Mouse (Mus musculus): Measurements from ENCODE around the gene Tle4. TPM values are rescaled to one million over a fixed set of nuclear protein-coding genes. Genes with fewer than 3 reads are reported as not detected.

Tle4 gene
- polyA plus RNA-seq, 1 experiment, result 16.3 TPM

DNA sequence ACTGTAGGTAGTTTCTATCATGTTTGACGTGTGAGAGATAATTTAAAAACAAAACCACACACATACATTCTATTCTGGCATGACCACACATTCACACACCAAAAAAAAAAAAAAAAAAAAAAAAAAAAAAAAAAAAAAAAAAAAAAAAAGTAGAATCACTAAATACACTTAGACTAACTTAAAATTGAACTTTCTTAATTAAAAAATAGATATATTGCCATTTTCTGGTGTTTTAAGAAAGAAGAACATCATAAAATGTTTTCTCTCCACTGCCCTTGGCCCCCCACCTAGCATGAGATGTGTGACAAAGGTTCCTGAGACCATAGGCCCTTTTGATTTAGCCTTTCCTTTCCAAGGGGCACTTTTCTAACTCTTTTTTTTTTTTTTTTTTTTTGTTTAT is 54.5 kb downstream of the Tle4 start:
- no peak overlapping the region for H3K27ac ChIP-seq (ENCODE audit: insufficient read depth, low read length)
- TF ChIP-seq POLR2A (IDR thresholded peaks at IDR 0.05; ENCODE audit: borderline replicate concordance, insufficient read depth, low read length) (no peak), CTCF (IDR thresholded peaks at IDR 0.05; ENCODE audit: borderline replicate concordance, insufficient read depth, low read depth, low read length) (no peak)
- DNase-seq, result no peak
- H3K4me3 ChIP-seq (replicated peaks; ENCODE audit: insufficient read depth, low read depth, low read length), result no peak overlapping the region
- WGBS, result 82% methylated on average over 1 of the region's 1 CpGs
- H3K4me1 ChIP-seq (ENCODE audit: control insufficient read depth, insufficient read depth, low read length), result no peaks in the 10 kb centered on the region
- H3K27me3 ChIP-seq (ENCODE audit: control insufficient read depth, insufficient read depth, low read length), result no peaks in the 10 kb centered on the region

DNA sequence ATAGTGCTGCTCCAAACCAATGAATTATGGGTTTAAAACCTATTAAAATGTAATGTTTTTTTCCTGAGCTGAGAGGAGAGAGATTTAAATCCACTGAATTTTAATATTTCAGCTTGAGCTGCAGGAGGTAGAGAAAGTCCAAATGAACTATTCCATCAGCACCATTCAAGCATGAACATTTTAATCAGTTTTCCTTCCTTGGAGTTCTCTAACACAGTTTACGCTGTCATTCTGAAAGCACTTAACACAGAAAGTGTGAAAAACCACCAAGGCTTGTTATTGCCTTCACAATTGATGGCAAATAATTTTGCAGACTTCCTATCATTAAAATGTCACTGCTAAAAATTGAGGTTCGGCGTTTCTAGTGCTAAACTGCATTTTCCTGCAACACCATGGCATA is 57.2 kb downstream of the Tle4 start:
- Histone ChIP-seq H3K27ac (ENCODE audit: insufficient read depth, low read length) (no peak overlapping the region), H3K4me3 (replicated peaks; ENCODE audit: insufficient read depth, low read depth, low read length) (no peak overlapping the region), H3K4me1 (ENCODE audit: control insufficient read depth, insufficient read depth, low read length) (no peaks in the 10 kb centered on the region), H3K27me3 (ENCODE audit: control insufficient read depth, insufficient read depth, low read length) (no peaks in the 10 kb centered on the region)
- 93% methylated on average over 3 of the region's 3 CpGs for WGBS
- no peak for TF ChIP-seq POLR2A (IDR thresholded peaks at IDR 0.05; ENCODE audit: borderline replicate concordance, insufficient read depth, low read length)
- no peak for TF ChIP-seq CTCF (IDR thresholded peaks at IDR 0.05; ENCODE audit: borderline replicate concordance, insufficient read depth, low read depth, low read length)
- DNase-seq, result no peak

- Histone ChIP-seq H3K4me1 (ENCODE audit: control insufficient read depth, insufficient read depth, low read length) (no peaks in the 10 kb centered on the region), H3K4me3 (replicated peaks; ENCODE audit: insufficient read depth, low read depth, low read length) (no peak overlapping the region), H3K27me3 (ENCODE audit: control insufficient read depth, insufficient read depth, low read length) (no peaks in the 10 kb centered on the region), H3K27ac (ENCODE audit: insufficient read depth, low read length) (no peak overlapping the region)
- TF ChIP-seq CTCF (IDR thresholded peaks at IDR 0.05; ENCODE audit: borderline replicate concordance, insufficient read depth, low read depth, low read length), result no peak
- no peak for TF ChIP-seq POLR2A (IDR thresholded peaks at IDR 0.05; ENCODE audit: borderline replicate concordance, insufficient read depth, low read length)
- DNase-seq, result no peak
- WGBS, result 94% methylated on average over 2 of the region's 2 CpGs
These were observed 61.2 kb downstream of the Tle4 start for GRCm38 (mm10) chr19:14536676-14537075.

DNA sequence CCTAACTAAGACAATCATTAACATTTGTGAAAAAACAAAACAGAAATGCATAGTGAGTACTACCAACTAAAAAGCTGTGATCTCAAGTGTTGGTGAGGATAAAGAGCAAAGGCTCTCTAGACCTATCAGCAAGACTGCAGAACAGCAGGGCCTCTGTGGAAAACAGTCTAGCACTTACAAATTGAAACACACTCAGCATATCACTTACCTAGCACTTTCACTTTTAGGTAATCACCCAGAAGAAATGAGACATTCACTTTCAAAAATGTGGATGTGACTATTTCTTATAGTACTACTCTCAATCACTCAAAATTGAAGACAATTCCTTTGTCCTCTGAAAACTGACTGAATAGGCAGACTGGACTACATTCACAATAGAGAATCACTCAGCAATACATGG is 63.4 kb downstream of the Tle4 start:
- TF ChIP-seq POLR2A (IDR thresholded peaks at IDR 0.05; ENCODE audit: borderline replicate concordance, insufficient read depth, low read length) (no peak), CTCF (IDR thresholded peaks at IDR 0.05; ENCODE audit: borderline replicate concordance, insufficient read depth, low read depth, low read length) (no peak)
- no peak for DNase-seq
- no peak overlapping the region for H3K4me3 ChIP-seq (replicated peaks; ENCODE audit: insufficient read depth, low read depth, low read length)
- H3K4me1 ChIP-seq (ENCODE audit: control insufficient read depth, insufficient read depth, low read length), result no peaks in the 10 kb centered on the region
- no peak overlapping the region for H3K27ac ChIP-seq (ENCODE audit: insufficient read depth, low read length)
- H3K27me3 ChIP-seq (ENCODE audit: control insufficient read depth, insufficient read depth, low read length), result no peaks in the 10 kb centered on the region

GRCm38 (mm10) chr19:14532861-14533260 is 65.0 kb downstream of the Tle4 start:
- TF ChIP-seq POLR2A (IDR thresholded peaks at IDR 0.05; ENCODE audit: borderline replicate concordance, insufficient read depth, low read length), result no peak
- TF ChIP-seq CTCF (IDR thresholded peaks at IDR 0.05; ENCODE audit: borderline replicate concordance, insufficient read depth, low read depth, low read length), result no peak
- WGBS, result 94% methylated on average over 6 of the region's 6 CpGs
- no peak overlapping the region for H3K4me3 ChIP-seq (replicated peaks; ENCODE audit: insufficient read depth, low read depth, low read length)
- no peaks in the 10 kb centered on the region for H3K27me3 ChIP-seq (ENCODE audit: control insufficient read depth, insufficient read depth, low read length)
- no peak overlapping the region for H3K27ac ChIP-seq (ENCODE audit: insufficient read depth, low read length)
- no peak for DNase-seq
- no peaks in the 10 kb centered on the region for H3K4me1 ChIP-seq (ENCODE audit: control insufficient read depth, insufficient read depth, low read length)

GRCm38 (mm10) chr19:14520098-14520802 is 77.6 kb downstream of the Tle4 start:
- DNase-seq, result no peak
- TF ChIP-seq CTCF (IDR thresholded peaks at IDR 0.05; ENCODE audit: borderline replicate concordance, insufficient read depth, low read depth, low read length) (no peak), POLR2A (IDR thresholded peaks at IDR 0.05; ENCODE audit: borderline replicate concordance, insufficient read depth, low read length) (no peak)
- Histone ChIP-seq H3K4me3 (replicated peaks; ENCODE audit: insufficient read depth, low read depth, low read length) (no peak overlapping the region), H3K27ac (ENCODE audit: insufficient read depth, low read length) (no peak overlapping the region), H3K27me3 (ENCODE audit: control insufficient read depth, insufficient read depth, low read length) (no peaks in the 10 kb centered on the region), H3K4me1 (ENCODE audit: control insufficient read depth, insufficient read depth, low read length) (no peaks in the 10 kb centered on the region)
- WGBS, result 90% methylated on average over 2 of the region's 2 CpGs

DNA sequence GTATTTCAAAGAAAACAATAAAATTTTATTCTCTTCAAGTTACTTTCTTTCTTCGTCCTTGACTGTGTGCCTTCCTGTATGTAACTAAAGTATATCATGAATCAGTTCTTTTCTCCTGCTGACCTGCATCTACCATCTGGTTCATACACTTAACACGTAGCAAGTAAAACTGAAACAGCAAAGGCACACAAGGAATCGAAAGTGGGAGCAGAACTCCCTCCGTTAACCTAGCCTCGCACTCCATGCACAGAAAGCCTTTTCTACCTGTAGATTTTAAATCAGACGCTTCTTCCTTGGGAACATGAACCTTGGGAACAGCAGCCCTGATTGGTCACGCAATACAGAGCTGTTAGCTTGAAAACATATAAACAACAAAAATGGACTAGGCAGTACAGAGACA is 78.7 kb downstream of the Tle4 start:
- 96% methylated on average over 7 of the region's 7 CpGs for WGBS
- DNase-seq, result no peak
- H3K4me1 ChIP-seq (ENCODE audit: control insufficient read depth, insufficient read depth, low read length), result no peaks in the 10 kb centered on the region
- no peaks in the 10 kb centered on the region for H3K27me3 ChIP-seq (ENCODE audit: control insufficient read depth, insufficient read depth, low read length)
- no peak overlapping the region for H3K4me3 ChIP-seq (replicated peaks; ENCODE audit: insufficient read depth, low read depth, low read length)
- H3K27ac ChIP-seq (ENCODE audit: insufficient read depth, low read length), result no peak overlapping the region
- TF ChIP-seq POLR2A (IDR thresholded peaks at IDR 0.05; ENCODE audit: borderline replicate concordance, insufficient read depth, low read length) (no peak), CTCF (IDR thresholded peaks at IDR 0.05; ENCODE audit: borderline replicate concordance, insufficient read depth, low read depth, low read length) (no peak)

DNA sequence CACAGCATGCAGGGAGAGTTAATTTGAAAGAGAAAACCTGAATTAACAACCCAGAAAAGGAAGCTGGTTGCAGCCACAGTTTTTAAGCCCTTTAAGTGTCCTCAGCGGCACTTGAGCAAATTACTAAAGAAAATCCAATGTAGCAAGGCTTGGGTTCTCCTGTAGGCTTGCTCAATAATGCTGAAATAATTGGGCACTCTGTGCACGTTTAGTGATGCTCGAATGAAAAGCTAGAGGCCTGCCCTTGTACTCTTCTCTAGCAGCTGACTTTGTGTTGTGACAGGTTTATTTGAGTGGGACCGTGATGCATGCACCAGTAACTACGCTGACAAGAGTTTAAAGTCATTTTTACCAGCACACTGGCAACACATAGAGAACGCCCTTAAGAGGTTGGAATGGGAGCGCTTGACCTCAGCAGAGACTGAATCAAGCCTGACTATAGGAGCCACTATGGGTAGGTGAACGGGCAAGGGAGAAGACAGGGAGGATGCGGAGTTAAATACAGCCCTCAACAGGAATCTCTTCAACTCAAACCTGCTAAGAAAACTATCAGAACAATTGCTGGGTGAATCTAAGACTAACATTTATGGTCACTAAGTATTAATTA is 79.3 kb downstream of the Tle4 start:
- no peak for DNase-seq
- TF ChIP-seq POLR2A (IDR thresholded peaks at IDR 0.05; ENCODE audit: borderline replicate concordance, insufficient read depth, low read length) (no peak), CTCF (IDR thresholded peaks at IDR 0.05; ENCODE audit: borderline replicate concordance, insufficient read depth, low read depth, low read length) (no peak)
- H3K27ac ChIP-seq (ENCODE audit: insufficient read depth, low read length), result no peak overlapping the region
- no peak overlapping the region for H3K4me3 ChIP-seq (replicated peaks; ENCODE audit: insufficient read depth, low read depth, low read length)
- 50% methylated on average over 9 of the region's 9 CpGs for WGBS
- no peaks in the 10 kb centered on the region for H3K27me3 ChIP-seq (ENCODE audit: control insufficient read depth, insufficient read depth, low read length)
- no peaks in the 10 kb centered on the region for H3K4me1 ChIP-seq (ENCODE audit: control insufficient read depth, insufficient read depth, low read length)
